Mouse (Mus musculus) lung, postnatal 36 days (tissue): Measurements from ENCODE around the gene Slc6a16.

ENCODE experiments used
- DNase-seq: peaks from one replicate; pipeline ENCODE4 v3.0.0; 2022; ENCODE audit warnings: mixed read lengths

The Slc6a16 gene

DNA sequence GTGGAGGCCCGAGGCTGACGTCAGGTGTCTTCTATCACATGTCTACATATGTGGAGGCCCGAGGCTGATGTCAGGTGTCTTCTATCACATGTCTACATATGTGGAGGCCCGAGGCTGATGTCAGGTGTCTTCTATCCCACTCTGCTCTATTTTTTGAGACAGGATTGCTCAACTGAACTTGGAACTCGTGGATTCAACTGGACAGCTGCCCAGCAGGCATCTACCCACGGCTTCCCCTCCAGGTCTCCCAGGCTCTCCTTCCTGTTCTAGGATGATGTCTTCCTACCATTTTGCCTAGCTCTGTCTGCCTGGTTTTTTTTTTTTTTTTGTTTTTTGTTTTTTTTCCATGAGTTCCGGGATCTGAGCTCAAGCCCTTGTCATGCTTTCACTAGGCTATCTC is 14.9 kb downstream of the Slc6a16 start:
- peak; percentile 72 for DNase-seq

GRCm38 (mm10) chr7:45257063-45257840 is 16.4 kb downstream of the Slc6a16 start:
- no peak for DNase-seq

- no peak for DNase-seq
Measured at GRCm38 (mm10) chr7:45259281-45259680, 18.4 kb downstream of the Slc6a16 start.

DNA sequence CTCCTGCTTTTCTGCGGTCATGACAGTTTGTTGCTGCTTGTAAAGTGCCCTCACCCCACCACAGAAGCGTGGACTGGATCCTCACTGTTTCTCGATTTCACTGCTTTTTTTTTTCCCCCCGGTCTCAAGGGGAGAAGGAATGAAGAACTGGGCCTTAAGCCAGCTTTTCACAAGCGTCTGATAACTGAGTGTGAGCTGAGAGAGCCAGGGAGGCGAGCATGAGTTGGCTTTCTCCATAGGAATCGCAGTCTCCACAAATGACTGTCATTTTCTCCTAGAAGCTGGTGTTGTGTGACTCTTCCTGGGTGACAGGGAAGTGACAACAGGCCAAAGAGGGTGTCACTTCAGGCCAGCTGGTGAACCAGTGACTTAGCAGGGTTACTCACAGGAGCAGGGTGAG is 21.4 kb downstream of the Slc6a16 start:
- DNase-seq, result no peak

DNA sequence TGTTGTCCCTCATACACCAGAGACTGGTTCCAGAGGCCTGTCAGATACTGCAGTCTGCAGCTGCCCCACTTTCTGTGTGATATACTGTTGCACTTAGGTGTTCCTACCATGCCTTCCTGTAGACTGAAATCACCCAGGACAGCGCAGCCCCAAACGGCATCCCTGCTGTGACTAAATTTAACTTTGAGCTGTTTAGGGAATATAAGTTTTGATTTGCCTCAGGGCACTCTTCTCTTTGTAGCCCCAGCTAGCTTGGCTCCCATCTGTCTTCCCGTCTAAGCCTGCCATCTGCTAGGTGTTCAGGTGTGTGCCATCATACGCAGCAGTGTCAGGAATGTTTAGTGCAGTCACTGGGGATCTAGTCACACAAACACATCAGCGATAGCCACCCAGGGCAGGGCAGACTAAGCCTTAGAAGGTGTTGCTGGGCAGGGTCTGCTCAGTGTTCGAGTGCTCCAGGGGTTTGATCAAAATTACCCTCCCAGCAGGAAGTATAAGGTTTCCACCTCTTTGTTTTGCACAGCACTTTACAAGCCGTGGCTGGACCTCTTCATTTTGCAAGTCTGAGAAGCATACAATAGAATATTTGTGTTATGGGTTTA is 22.2 kb downstream of the Slc6a16 start:
- DNase-seq, result no peak

GRCm38 (mm10) chr7:45264348-45264747 is 23.5 kb downstream of the Slc6a16 start:
- DNase-seq, result no peak

GRCm38 (mm10) chr7:45265518-45265917 is 24.6 kb downstream of the Slc6a16 start:
- DNase-seq, result no peak

DNA sequence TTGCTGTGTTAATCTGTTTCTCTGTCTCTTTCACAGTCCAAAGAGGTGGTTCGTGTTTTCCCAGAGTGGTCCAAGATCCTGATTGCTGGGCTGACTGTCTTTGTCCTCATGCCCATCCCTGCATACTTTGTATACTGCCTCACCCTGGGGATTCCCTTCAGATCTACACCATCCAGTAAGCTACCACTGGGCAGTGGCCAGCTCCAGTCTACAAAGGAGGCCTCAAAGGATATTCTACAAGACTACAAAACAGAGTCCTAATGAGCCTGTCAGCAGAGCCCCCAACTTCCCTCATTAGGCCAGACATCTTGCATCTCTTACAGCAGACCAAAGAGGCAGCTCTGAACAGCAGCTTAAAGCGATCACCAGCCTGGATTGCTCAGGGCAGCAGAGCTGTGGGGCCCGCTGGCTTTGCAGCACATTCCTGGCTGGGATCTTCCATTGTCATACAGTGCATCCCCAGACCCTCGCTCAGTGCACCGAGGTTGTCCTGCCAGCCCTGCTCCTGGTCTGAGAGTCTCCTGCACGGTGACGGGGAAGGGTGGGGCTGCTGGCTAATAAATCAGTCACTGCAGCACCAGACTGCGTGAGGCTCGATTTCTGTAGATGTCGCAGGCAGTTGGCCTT is 32.0 kb downstream of the Slc6a16 start:
- DNase-seq, result no peak

DNA sequence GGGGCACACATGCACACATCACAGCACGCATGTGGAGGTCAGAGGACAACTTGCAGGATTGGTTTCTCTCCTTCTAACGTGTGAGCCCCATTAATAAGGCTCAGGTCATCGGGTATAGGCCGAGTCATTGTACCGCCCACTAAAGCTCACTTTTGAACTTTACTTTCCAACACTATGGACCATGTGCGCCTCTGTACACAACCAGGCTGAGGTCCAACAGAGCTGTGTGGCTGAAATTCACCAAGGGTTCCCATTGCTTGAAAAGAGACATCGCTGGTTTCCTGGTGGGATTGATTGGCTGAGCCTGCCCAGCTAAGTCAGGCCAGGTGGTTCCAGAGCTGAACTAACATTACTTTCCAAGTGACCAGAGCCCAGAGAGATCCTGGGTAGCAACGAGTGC is 32.8 kb downstream of the Slc6a16 start:
- DNase-seq, result no peak

DNA sequence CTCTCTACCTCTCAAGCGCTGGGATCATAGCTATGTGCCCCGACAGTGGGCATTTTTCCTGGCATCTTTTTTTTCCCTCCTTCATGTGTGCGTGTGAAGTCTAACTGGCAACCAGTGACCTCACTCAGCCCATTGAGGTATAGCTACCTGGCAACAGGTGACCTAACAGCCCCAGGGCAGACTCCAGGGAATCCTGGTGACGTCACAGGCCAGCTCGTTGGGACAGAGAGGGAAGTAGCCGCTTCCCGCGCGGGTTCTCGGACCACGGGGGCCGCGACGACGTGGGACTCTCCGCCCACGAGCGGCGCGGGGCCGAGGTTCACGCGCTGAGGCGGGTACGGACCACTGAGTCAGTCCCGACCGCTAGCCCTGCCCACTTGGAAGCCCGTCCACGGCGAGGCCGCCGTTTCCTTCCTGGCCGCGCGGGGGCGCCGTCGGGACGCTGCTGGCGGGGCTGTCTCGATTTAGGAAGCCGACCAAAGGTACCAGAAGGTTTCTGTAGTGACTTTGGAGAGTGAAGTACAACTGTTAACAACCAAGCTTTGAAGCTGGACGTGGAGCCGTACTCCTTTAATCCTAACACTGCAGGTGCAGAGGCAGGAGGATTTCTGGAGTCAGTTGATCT is 36.4 kb downstream of the Slc6a16 start, which contains the start of gene Slc6a21:
Gene Slc6a21 (plus strand): TSS at position 378 of the 625 bp plus-strand sequence.
- DNase-seq, result peak; percentile 88

DNA sequence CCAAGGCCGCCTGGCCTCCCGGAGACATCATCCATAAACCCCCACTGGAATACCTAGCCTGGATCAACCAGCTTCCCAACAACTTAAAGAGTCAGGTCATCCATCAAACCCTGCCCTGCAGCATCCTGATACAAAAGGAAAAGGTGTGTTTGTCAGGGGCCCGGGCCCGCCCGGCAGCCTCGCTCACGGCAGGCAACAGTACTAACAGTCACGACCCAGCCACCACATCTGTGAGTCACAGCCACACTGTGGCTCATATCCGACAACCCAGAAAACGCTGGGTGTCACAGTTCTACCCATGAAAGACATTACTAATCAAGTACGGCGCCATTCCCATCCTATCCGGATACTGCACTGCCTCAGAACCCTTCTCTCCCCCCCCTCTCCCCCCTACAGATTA is 45.6 kb downstream of the Slc6a16 start:
- DNase-seq, result no peak

- DNase-seq, result no peak
Measured at GRCm38 (mm10) chr7:45296626-45297025, 55.7 kb downstream of the Slc6a16 start.

GRCm38 (mm10) chr7:45297563-45297962 is 56.7 kb downstream of the Slc6a16 start:
- DNase-seq, result no peak

DNA sequence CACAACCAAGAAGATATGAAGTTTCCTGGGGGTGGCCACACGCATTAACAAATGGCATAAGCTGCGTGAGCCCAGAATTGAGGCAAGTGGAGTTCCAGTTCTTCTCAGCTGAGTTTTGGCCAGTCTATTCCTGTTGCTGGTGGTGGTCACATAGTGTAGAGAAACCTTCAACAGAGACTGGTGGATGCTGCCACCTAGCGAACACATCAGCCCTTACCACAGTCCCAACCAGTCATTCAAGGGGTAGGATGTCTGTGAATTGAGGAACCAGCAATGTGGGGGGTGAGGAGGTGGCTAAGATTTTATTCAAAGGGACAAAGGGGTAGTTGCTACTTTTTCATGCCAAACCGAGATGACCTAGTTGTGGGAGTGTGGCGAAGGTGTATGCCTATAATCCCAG is 58.9 kb downstream of the Slc6a16 start:
- peak; percentile 73 for DNase-seq

GRCm38 (mm10) chr7:45300270-45300669 is 59.4 kb downstream of the Slc6a16 start:
- peak; percentile 80 for DNase-seq

DNA sequence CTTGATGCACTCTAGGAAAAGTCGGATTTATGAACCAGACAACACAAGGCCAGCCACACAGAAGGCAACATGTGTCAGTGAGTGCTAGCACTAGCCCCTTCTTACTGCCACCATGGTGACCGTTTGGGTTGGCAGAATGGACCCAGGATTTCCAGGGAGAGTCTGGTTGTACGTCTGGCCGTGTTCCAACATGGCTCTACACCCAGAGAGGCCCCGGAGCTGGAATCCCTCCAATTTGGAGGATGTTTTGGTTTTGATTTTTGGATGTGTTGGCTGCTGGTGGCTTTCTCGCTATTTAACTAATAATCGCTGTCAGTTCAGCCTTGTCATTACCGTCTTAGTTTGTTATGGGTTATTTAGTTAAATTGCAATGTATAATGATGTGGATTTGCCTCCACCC is 61.7 kb downstream of the Slc6a16 start:
- no peak for DNase-seq

DNA sequence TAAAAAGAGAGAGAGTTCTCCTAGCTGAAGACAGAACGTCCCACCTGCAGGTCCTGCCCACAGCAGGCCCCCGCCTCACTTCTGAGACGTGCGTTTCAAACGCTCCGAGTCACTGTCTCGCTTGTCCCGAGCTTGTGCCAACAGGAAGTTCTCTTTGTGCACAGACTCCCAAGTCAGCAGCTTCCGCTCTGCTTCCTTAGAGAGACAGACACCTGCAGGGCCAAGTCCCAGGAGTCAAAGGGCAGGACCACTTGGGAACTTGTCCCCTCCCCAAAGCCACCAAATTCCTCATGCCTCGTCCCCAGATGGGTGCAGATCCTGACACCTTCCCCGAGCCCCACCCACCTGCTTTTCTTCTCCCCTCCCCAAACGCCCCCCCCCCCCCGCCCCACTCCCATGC is 64.0 kb downstream of the Slc6a16 start:
- DNase-seq, result no peak

- DNase-seq, result peak; percentile 86
Measured at GRCm38 (mm10) chr7:45305275-45305674, 64.4 kb downstream of the Slc6a16 start.

- peak; percentile 37 for DNase-seq
Measured at GRCm38 (mm10) chr7:45308551-45309240, 67.8 kb downstream of the Slc6a16 start.

DNA sequence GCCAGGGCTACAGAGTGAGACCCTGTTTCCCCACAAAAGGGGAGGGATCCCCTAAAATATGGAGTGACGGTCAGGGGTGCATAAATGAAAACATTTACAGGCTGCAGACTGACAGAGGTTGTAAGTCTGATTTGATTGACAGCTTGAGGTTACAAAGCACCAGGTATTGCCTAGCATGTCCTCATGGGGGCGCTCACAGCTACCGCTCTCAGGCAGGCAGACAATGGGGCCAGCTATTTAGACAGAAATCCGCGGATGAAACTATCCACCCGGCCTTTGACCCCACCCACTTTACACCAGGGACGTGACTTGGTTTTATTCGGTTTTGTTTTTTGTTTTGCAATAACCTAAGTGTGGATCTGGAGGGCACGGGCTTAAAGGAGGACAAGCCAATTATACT is 68.6 kb downstream of the Slc6a16 start:
- DNase-seq, result peak; percentile 74

DNA sequence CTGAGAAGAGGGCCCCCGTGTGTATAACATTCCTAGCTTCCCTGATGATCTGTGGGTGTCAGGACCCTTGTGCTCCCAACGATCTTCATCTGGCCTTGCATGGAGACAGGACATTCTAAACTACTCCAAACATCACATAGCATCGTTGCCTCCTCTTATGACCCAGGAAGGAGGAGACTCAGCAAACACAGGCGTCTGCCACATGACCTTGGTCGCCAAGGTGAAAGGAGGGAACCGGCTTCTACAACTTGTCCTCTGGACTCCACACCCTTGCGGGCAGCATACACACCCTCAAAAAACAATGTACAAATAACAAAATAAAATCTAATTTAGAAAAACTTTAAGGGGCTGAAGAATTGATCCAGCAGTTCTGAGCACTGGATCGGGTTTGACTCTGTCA is 71.1 kb downstream of the Slc6a16 start:
- no peak for DNase-seq

DNA sequence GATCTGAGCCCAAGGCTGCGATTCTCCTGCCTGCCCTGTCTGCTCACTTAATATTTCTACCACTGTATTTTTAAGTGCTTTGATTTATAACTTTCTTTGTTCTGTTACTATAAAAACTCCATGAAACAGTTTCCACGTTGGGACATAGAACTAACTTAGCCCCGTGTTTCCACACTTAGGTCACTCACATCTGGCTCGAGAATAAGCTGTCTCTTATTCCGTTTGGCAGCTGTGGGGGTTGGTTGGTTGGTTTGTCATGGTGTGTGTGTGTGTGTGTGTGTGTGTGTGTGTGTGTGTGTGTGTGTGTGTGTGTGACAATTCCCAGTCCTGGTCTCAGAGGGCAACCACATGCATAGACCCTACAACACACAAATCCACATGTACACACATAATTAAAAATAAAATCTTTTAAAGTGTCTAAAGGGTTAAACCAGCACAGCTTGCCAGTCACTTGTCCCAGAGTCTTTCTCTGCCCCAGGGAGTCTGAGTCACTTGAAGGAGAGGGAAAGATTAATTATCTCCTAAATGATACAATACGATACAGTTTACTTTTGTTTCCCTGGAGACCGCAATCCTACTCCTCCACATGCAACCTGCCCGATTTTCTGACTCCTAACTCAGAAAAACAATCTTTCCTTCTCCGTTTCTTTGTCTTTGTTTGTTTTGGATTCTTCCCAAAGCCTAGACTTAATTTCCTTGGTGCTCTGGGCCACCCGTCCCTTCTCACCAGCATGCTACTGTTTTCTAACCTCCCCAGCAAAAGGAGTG is 72.0 kb downstream of the Slc6a16 start:
- DNase-seq, result no peak
